Mouse (Mus musculus) gastrocnemius, postnatal 4 days (tissue): ENCODE measurements around the gene Maml2. TPM values are rescaled to one million over a fixed set of nuclear protein-coding genes. Genes with fewer than 3 reads are reported as not detected.

Experiments
- DNase-seq, 2 experiments: peaks; one replicate each; pipeline ENCODE4 v3.0.0; 2021 to 2022; ENCODE audit warnings: low spot score in 2 of 2, mixed read lengths in 2 of 2
- total RNA-seq, 2 experiments: library from RNA; stranded (reverse); gene quantifications; 2 replicates each; pipeline ENCODE4 v1.2.3; 2021

Gene Maml2
- total RNA-seq, 2 experiments from 2014 or later = 8.2 to 8.7 TPM

DNA sequence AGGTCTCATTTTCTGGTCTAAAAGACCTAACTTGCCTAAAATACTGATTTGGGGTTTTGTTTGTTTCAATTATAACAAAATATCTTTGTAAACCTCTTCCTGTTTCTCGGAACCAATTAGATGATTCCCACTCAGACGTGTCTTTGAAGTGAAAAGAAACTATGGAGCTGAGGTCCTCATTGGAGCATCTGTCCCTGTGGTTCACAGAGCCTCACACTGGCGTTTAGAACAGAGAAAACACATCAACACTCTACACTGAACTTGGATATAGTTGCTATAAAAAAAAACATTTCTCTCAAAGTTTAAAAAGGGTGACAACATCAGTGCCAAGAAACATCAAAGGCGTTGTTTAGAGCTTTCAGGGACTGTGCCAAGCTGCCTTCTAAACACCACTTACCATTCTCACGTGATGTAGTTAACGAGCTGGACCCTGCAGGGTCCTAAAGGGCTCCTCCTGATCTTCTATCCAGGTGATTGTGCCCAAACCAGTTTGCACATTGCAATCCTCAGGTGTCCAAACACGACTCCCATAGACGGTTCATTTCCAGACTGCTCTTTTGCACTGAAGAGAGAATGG is 309.9 kb downstream of the Maml2 start:
- DNase-seq = no peak

DNA sequence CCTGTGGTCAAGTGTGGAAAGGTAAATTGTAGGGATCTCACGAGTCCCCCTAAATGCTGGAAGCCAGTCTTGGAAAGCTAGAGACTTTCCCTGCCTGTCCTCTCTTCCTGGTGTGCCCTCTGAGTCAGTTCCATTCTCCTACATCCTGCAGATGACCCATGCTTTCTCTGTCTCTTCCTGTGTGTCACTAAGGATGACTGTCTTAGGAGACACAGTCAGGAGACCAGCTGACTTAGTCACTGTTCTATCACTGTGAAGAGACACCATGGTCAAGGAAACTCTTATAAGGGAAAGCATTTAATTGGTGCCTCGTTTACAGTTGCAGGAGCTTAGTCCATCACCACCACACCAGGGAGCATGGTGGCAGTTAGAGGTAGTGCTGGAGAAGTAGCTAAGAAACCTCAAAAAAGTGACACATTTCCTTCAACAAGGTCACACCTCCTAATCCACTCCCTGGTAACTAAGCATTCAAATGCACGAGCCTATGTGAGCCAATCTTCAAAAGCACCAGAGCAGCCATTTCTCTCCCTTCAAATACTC is 310.8 kb downstream of the Maml2 start:
- no peak for DNase-seq

DNA sequence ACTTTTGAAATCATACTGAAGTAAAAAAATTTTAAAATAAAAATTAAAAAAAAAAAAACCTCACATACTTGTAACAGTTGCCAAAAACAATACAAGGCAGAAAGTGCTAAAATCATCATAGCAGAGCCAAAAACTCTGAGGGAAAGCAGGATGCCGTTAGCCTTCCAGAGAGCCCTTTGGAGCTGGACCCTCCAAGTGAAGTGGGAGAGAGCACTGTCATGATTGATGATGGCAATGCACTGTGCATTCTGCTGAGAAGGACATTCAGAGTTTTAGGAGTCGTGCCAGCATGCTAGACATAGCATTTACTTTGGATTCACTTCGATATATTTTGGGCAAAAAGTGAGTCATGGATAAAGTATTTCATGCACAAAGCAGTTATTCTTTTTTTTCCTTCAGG is 313.8 kb downstream of the Maml2 start:
- no peak for DNase-seq

DNA sequence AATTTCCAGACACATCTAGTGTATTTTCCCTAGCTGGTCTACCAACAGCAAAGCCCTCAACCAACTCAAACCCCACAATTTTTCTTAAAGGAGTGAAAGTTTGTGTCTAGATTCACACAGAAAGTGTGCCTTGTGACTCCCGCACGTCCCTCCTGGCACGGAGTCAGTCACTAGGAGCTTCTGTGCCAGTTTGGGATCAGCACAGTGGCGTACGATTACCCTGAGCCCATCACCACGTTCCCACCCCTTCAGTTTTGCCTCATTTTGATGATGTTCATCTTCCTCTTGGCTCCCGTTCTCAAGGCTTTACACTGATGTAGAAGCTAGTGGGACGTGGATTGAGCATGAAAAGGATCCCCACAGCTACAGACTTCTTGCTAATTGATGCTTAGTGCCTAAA is 314.6 kb downstream of the Maml2 start:
- DNase-seq = no peak

DNA sequence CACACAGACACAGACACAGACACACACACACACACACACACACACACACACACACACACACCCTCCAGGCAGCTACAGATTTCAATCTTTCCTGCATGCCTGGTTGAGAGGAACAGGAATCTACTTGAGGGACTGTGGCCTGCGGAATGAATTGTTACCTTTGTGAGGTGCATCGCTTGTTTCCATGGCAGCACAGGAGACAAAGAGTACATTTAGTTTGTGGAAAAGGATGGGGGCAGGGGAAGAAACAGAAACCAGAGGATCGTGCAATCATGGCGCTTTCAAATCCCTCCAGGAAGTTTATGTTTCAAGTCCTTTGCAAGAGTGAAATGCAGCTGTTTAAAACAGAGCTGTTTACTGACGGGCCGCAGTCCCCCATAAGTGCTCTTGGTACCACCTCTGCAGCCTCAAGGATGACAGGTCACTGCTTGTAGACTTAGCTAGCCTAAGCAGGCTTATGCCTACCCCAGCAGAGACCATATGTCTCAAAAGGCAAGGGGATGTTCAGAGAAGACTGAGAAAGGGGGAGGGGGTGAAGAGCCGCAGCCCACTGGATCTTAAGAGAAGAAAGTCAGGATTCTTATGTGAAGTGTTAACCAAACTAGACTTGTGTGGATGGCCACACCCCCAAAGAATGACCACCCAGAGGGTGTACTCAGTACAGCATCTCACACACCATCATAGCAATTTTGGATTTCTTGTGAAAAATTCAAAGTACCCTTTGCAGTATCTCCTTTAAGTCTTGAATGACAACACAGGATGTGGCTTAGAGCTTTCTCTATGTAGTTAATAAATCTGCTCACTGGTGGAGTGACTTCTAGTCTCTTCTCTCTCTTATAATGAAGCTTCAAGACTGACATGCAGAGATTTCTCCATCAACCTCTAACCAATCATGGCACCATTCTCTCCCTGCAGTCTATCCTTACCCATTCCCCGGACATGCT is 315.8 kb downstream of the Maml2 start:
- no peak for DNase-seq

DNA sequence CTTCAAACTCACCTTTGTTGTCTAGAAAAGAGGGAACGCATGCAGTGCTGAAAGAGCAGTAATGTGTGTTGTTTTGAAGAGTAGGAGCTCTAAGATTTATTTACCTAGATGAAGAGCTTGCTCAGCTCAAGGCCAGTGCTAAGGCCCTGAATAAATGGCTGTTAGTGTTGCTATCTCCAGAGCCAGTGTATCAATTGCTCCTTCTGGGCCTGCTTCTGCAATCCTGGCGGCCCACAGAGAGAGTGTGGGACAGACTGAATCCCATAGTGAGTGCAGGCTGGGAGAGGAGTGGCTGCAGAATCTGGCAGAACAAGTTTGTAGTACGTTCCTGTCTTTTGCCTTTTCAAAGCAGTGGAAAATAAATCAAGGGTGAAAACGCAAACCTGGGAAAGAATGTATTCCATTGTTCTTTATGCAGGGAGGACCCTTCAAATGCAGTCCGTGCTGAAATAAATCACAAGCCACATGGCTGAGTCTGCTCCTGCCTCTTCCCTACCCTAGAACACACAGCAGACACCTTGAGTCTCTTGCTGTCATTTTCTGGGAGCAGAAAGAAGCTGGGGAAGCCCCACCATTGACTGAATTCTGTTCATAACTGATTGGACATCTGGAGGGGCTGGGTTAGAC is 318.7 kb downstream of the Maml2 start:
- DNase-seq = no peak

DNA sequence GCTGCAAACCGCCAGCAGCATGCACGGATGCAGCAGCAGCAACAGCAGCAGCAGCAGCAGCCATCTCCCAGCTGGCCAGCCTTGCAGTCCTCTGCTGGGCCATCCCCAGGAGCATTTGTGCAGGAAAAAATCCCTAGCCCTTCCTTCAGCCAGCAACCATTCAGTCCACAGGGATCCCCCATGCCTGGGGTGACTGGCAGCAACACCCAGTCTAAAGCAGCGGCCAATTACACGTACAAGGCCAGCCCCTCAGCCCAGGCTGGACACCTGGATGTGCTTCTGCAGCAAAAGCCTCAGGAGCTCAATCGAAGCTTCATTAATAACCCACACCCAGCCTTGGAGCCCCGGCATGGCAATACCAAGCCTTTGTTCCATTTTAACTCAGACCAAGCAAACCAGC is 323.0 kb downstream of the Maml2 start:
- no peak for DNase-seq

DNA sequence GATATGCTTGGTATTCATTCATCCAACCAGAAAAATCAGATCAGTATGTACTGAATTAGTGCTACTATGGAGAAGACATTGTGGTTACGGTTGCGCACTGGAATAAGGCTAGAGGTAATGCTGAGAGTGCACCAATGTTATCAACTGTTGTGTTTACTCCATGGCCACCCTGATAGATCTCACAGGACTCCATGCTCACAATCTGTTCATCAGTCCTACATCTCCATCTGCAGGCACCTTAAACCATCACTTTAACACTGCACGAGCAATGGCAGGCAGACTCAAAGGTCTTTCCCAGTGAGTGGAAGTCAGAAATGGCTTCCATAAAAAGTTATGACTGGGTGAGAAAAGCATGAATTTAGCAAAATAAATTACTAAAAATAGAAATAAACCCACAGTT is 324.2 kb downstream of the Maml2 start:
- no peak for DNase-seq

DNA sequence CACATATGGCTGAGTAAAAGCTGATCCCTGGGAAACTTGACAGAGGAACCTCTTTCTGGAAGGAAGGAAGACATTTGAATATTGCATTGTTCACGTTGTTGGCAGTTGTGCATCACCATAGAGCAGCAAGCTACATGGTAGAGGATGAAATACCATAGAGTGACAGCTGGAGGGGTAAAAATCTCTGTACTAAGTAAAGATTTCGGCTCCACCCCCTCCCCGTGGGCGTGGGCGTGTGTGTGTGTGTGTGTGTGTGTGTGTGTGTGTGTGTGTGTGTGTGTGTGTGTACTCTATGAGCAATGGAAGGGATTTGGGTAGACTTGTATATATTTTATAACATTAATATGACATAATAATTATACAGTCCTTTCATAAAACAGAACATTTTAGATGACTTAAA is 324.7 kb downstream of the Maml2 start:
- no peak for DNase-seq

DNA sequence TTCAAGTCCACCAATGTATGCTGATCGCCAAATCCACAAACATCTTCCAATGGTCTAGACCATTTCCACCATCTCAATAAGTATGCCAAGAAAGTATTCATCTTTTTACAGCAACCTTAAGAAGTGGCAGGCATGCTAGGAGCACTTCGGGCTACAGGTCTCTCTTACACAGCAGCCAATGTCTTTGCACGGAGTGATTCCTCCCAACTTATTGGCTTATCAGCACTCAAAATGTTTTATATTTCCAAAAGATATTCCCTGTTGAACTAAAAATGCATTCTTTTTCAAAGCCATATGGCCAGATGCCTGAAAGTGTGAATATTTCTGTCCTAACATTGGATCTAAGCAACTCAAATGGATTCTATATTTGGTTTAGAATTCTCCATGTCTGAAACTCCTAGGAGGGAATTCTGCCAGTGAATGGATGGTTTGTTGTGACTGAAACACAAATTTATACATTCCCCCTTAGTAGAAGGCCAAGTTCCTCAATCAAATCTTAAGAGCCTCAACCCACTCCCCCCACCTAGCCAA is 326.2 kb downstream of the Maml2 start:
- no peak for DNase-seq

DNA sequence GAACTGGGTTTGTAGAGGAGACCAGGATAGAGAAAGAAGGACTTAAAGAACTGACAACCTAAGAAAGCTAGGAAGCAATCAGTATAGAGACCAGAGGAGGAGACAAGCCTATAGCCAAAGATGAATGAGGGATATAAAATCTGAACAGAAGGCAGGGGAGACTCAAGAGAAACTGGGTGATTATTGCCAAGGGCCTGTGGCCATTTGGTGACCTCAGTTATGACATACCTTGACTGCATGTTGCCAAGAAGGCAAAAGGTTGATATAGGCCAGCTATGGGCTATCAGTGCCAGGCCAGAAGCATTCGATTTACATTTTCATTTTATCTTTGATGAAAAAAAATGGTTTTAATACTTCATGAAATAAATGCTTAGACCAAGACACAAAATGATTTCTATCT is 327.0 kb downstream of the Maml2 start:
- no peak for DNase-seq

DNA sequence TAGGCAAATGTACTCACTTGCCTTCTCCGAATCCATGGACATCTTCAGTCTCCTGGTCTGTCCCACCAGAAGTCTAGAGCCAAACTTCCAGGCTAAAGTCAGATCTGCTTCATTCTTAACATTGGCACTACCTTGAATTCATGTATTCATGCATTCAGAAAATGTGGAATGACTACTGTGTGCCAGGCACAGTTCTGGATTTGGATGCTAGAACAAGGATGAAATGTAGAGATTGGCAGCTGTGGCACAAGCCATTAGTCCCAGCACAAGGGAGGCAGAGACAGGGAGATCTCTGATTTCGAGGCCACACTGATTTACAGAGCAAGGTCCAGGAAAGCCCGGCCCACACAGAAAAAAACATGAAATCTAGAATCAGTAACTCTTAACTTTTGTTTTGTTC is 327.5 kb downstream of the Maml2 start:
- DNase-seq = no peak

DNA sequence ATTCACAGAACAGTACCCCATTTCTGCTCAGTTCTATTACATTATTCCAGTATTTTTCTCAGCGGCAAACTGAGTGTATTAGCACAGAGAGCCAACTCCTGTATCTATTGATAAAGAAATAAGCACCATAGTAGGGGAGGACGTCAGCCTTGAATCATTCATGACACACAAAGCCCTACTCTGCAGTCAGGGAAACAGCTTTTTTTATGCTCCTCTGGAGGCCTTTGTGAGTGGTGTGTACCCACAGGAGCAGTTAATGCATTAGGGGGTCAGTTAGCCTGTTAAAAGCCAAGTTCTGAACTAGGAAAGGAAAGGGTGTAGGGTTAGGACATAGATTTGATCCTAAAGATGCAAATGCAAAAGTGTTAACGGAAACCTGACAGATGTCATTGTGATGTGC is 328.7 kb downstream of the Maml2 start:
- no peak for DNase-seq

DNA sequence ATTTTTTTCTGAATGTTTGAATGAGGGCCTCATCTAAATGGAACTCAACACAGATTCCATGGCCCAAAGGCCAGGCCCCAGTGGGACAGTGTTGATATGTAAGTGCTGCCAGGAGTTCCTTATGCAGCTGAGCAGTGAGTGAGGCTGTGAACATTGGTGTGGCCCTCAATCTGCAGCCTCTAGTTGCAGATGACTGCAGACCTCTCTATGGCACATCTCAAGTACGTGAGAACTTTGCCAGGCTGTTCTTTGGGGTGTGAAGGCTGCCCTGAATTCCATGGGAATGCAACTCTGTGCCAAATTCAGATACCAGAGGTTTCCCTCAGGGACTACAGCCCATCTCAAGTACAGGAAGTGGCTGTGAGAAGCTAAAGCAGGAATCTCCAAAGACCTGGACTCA is 335.6 kb downstream of the Maml2 start:
- peak in 1 of 2 experiments; percentile 39 for DNase-seq

DNA sequence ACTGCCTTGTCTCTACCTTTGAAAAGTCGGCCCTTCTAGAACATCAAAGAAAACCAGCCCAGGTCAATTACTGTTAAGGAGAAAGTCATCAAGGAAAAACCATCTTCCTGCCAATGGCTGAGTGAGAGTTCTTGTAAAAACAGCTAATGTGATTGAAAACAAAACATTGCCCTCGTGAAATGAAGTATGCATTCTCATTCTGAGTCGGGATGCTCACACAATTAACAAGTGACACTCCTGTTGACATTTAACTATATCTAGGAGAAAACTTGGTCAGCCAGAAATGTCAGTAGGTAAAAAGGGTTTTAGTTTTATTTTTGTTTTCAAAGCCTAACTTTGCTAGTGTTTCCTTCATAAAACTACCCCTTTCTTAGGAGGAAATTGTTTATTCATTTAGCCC is 341.9 kb downstream of the Maml2 start:
- DNase-seq = no peak

DNA sequence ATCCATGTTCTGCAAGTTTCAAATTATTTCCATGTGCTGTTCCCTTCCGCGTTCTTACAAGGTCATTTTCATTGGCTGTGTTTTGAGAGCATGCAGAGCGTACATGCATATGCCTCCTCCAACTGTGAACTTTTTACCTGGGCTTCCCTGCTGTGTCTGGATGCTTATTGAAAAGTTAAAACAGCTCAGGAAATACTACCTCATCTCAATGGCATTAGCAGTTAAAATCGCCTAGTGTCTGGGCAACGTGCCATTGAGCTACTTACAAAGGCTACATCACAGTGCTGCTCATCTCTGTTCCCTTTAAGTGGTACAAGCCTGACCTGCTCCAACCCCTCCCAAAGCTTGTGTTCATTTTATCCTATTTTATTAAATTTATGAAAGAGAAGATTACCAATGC is 347.4 kb downstream of the Maml2 start:
- DNase-seq = peak in 1 of 2 experiments; percentile 20

DNA sequence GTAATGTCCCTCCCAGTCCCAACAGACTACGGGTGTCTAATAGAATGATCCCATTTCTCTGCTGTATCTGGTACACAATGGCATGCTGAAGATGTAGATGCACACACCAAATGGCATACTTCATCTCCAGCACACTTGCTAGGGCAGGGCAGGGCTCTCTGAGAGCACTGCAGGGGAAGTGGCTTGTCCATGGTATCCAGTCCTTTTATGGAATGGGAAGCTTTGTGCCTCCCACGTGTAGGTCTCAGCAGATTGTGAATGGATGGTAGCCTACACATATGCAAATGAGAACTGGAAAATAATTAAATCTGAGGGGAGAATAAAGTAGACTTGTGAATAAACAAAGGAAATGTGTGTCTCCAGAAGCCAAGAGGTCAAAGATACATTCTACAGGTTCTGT is 353.3 kb downstream of the Maml2 start:
- no peak for DNase-seq

DNA sequence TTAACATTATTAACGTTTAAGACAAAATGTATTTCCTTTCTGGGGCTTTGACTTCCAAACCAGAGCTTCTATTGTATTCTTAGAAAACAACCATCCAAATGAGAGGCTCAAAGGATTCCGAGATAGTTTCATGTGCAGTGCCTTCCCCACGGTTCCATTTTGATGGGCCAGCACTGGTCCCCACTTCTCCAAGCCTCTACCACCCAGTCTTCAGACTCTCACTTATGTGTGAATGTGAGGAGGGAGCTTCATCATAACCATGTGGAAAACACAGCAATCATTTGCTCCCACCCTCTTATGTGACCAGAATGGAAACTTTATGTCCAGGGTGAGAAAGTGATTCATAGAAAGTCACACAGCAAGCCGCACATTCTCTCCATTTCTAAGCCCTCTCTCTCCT is 354.1 kb downstream of the Maml2 start:
- no peak for DNase-seq

DNA sequence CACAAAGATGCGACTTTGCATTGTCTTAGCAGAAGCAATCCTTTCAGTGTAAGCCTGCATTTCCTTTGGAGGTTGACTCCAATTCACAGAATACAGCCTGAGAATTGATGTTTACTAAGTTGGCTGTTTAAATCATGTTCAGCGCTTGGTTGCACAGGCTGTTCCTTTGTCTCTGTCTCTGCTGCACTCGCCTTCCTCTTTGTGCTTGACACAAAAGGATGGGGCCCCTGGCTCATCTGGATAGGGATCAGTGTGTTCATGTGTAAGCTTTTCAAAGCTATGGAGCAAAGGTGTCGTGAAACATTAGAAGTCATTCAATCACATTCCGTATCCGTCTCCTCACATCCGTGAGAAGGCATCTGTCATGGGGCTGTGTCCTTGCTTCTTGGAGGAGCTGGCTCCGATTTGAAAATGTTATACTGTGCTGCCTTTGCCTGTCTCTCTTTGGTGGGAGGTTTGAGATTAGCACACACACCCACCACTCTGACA is 354.7 kb downstream of the Maml2 start:
- DNase-seq = no peak

DNA sequence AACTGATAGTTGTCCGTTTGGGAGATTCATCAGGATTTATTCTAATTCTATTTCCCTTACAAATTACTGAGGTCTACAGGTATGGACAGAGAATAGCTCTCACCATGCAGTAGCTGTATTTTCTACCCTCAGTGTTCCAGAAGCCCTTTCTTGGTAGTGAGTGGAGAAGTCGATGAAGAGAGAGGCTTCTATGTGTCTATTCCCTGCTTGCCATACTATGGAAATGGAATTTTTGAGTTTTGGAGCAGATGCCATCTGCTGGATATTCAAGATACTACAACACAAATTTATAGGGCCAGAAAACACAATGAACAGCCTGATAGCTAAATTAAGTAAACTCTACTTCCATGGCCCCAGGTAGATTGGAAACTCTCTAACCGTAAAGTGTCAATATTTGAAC is 355.2 kb downstream of the Maml2 start:
- DNase-seq = no peak

DNA sequence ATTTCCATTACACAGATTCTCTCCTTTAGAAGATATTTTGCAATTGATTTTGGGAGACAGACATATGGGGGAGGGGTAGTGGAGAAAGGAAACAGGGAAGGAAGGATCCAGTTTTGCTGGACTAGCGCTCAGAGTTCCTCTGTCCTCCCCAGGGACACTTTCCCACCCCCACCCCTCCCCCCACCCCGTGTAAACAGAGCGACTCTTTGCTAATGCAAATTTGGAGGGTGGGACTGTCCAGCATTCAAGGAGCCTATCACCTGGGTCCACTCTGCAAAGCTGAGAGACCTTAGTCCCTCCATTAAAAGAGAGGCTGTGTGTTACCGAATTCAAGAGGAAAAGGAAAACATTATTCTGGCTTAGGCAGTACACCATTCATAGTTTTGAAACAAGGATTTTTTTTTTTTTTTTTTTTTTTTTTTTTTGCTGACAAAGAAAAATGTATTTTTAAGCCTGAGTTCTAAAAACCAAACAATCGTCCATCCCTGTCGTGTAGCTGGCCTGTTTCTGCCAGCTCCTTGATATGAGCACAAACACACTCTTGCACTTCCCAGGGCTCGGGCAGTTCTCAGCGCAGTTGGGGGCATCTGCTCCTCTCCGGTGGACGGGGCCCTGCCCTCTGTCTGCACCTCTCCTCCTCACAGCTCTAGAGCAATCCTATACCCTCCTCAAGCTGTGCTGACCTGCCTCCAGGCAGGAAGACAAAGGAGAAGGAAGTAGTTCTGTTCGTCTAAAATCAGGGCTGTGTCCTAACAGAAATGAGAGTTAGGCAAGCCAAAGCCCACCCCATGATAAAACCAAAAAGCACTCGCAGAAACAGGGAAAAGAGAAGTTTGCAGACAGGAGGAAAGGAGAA is 364.2 kb downstream of the Maml2 start:
- DNase-seq = no peak
